Comparison of ENCODE assay signal across 10 mouse cellular contexts in the genomic region with DNA sequence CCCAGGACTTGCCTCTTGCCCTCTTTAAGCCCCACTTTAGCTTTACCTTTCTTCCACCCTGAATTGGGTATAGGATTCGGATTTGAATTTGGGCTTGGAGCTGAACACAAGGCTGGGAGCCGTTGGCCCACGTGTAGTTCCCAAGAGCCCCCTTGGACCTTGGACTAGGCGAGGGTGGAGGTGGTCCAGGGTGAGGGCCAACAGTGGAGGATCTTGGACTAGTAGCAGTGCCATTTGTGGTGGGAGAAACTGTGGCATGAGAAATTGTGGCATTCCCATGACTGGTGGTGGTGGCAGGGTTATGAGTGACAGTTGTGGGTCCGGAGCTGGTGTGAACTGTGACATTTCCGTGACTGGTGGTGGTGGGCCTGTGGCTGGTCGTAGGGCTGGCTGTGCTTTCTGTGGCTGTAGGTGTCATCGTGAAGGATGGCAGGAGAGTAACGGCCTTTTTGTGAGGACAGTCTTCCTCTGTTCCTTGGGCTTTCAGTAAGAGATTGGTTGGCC. TPM values are rescaled to one million over a fixed set of nuclear protein-coding genes. Genes with fewer than 3 reads are reported as not detected.
DNase-seq lines count a peak whose midpoint lies in the region; ATAC-seq and TF ChIP-seq lines count a peak whose summit lies in the region.
"Had no signal": no experiment of that assay in that cellular context is flagged by ENCODE, and none has a peak within 500 bp of the region (broad histone marks: within the 10 kb centered on the region; RNA-seq: fewer than 3 reads in every experiment).

No protein-coding gene starts in this region.

- in situ Hi-C loops in CH12.LX (cut with MboI; ENCODE audit: low pct_ligation_motif_present, low pct_unique_long_range_greater_than_20kb, low sequenced_read_pairs), result no loop called here

- no peak for ATAC-seq in hindbrain, embryonic 14.5 days (ENCODE audit: low FRiP score)
- ATAC-seq in limb, embryonic 13.5 days (ENCODE audit: low FRiP score, low read depth), result no peak

- no peaks in the 10 kb centered on the region for H3K27me3 ChIP-seq in hindbrain, embryonic 10.5 days (ENCODE audit: insufficient read depth, poor library complexity, severe bottlenecking)
- H3K27me3 ChIP-seq in hindbrain, embryonic 14.5 days (ENCODE audit: control insufficient read depth, insufficient read depth, low read length), result no peaks in the 10 kb centered on the region
- no peaks in the 10 kb centered on the region for H3K27me3 ChIP-seq in CH12.LX (replicated peaks)
- no peaks in the 10 kb centered on the region for H3K27me3 ChIP-seq in MEL (ENCODE audit: control insufficient read depth in 1 of 2, insufficient read depth in 2 of 2, low read length in 2 of 2)
- H3K27me3 ChIP-seq in limb, embryonic 13.5 days, result no peaks in the 10 kb centered on the region

- 87% methylated on average over 9 of the region's 9 CpGs for WGBS in hindbrain, embryonic 10.5 days
- 77% methylated on average over 9 of the region's 9 CpGs for WGBS in hindbrain, embryonic 14.5 days
- 70% methylated on average over 9 of the region's 9 CpGs for WGBS in limb, embryonic 13.5 days

- no peaks in the 10 kb centered on the region for H3K9me3 ChIP-seq in hindbrain, embryonic 10.5 days
- H3K9me3 ChIP-seq in hindbrain, embryonic 14.5 days (ENCODE audit: control insufficient read depth, low read length), result no peaks in the 10 kb centered on the region
- H3K9me3 ChIP-seq in CH12.LX (replicated peaks; ENCODE audit: low read length), result no peaks in the 10 kb centered on the region
- no peaks in the 10 kb centered on the region for H3K9me3 ChIP-seq in MEL (replicated peaks; ENCODE audit: insufficient read depth, low read length)
- no peaks in the 10 kb centered on the region for H3K9me3 ChIP-seq in limb, embryonic 13.5 days

- dilution Hi-C loops in CH12.LX (cut with MboI; ENCODE audit: extremely low pct_ligation_motif_present, extremely low pct_unique_long_range_greater_than_20kb, low sequenced_read_pairs), result no loop called here

- no peak overlapping the region for H3K9ac ChIP-seq in hindbrain, embryonic 14.5 days
- H3K9ac ChIP-seq in CH12.LX (ENCODE audit: insufficient read depth, low read depth), result 0 out of 2 replicates have a peak overlapping the region, but pooled peaks have one; percentile 6
- H3K9ac ChIP-seq in MEL (ENCODE audit: control insufficient read depth, low read depth, low read length, poor library complexity, severe bottlenecking), result no peak overlapping the region
- H3K9ac ChIP-seq in limb, embryonic 13.5 days, result no peak overlapping the region

- peaks cover 70% of the 10 kb centered on the region for H3K36me3 ChIP-seq in hindbrain, embryonic 10.5 days
- peaks cover 69% of the 10 kb centered on the region for H3K36me3 ChIP-seq in hindbrain, embryonic 14.5 days (replicated peaks; ENCODE audit: control insufficient read depth, insufficient read depth)
- H3K36me3 ChIP-seq in CH12.LX (replicated peaks in 1 of 2; ENCODE audit: control insufficient read depth in 1 of 2, insufficient read depth in 1 of 2, low read length in 1 of 2) (peaks cover 44 to 55% of the 10 kb centered on the region in 2 experiments), MEL (ENCODE audit: control insufficient read depth in 1 of 2, insufficient read depth in 2 of 2, low read length in 2 of 2) (peaks cover 13 to 34% of the 10 kb centered on the region in 2 experiments)
- H3K36me3 ChIP-seq in limb, embryonic 13.5 days, result peaks cover 67% of the 10 kb centered on the region

- no peak for TF ChIP-seq POLR2A in CH12.LX (IDR thresholded peaks at IDR 0.05; ENCODE audit: low read depth, low read length)
- no peak for TF ChIP-seq POLR2A in MEL (IDR thresholded peaks at IDR 0.05; ENCODE audit: control insufficient read depth in 1 of 2, insufficient read depth in 1 of 2, low read depth in 1 of 2, low read length in 2 of 2, poor library complexity in 1 of 2)

- no peak for DNase-seq in hindbrain, embryonic 10.5 days (ENCODE audit: low spot score)
- no peak for DNase-seq in hindbrain, embryonic 14.5 days (ENCODE audit: low spot score)
- DNase-seq in CH12.LX (ENCODE audit: extremely low read depth) (no peak), MEL (ENCODE audit: low read depth, low spot score) (no peak)
- no peak for DNase-seq in frontal cortex, postnatal 10 days (ENCODE audit: low spot score in 2 of 2)
- DNase-seq in spleen, adult 18-20 months, result no peak
- no peak for DNase-seq in right cerebral cortex, postnatal 25 days

- TF ChIP-seq RAD21 in CH12.LX (IDR thresholded peaks at IDR 0.05; ENCODE audit: low read depth, low read length) (no peak), MEL (IDR thresholded peaks at IDR 0.05; ENCODE audit: low read depth, low read length) (no peak)

- TF ChIP-seq CTCF in CH12.LX (conservative IDR thresholded peaks at IDR 0.05 in 1 of 2, IDR thresholded peaks at IDR 0.05 in 1 of 2; ENCODE audit: low read depth in 2 of 2, low read length in 2 of 2) (no peak), MEL (IDR thresholded peaks at IDR 0.05 in 2 of 3, conservative IDR thresholded peaks at IDR 0.05 in 1 of 3; ENCODE audit: control insufficient read depth in 1 of 3, insufficient read depth in 1 of 3, low read depth in 2 of 3, low read length in 3 of 3, poor library complexity in 1 of 3, severe bottlenecking in 1 of 3) (no peak)

- TF ChIP-seq EP300 in CH12.LX (IDR thresholded peaks at IDR 0.05; ENCODE audit: low read length) (no peak), MEL (IDR thresholded peaks at IDR 0.05; ENCODE audit: low read depth in 1 of 2, low read length in 2 of 2) (no peak)

- H3K79me2 ChIP-seq in CH12.LX (replicated peaks; ENCODE audit: control insufficient read depth, extremely low read depth, insufficient read depth, poor library complexity, severe bottlenecking), result peaks cover 50% of the 10 kb centered on the region
- H3K79me2 ChIP-seq in MEL (ENCODE audit: control insufficient read depth, insufficient read depth, low read length, poor library complexity), result peaks cover 28% of the 10 kb centered on the region

- H3K27ac ChIP-seq in hindbrain, embryonic 10.5 days, result no peak overlapping the region
- no peak overlapping the region for H3K27ac ChIP-seq in hindbrain, embryonic 14.5 days
- peak overlapping the region; percentile 95 for H3K27ac ChIP-seq in CH12.LX (ENCODE audit: insufficient read depth, low read depth)
- no peak overlapping the region for H3K27ac ChIP-seq in MEL (ENCODE audit: control insufficient read depth, low read depth, low read length)
- no peak overlapping the region for H3K27ac ChIP-seq in limb, embryonic 13.5 days

- H3K4me1 ChIP-seq in hindbrain, embryonic 10.5 days (replicated peaks), result peaks cover 41% of the 10 kb centered on the region
- H3K4me1 ChIP-seq in hindbrain, embryonic 14.5 days (replicated peaks; ENCODE audit: control insufficient read depth, insufficient read depth, low read length), result peaks cover 24% of the 10 kb centered on the region
- H3K4me1 ChIP-seq in CH12.LX (ENCODE audit: control insufficient read depth in 1 of 2, insufficient read depth in 2 of 2) (peaks cover 25 to 74% of the 10 kb centered on the region in 2 experiments), MEL (ENCODE audit: control insufficient read depth in 1 of 2, insufficient read depth in 2 of 2, low read length in 2 of 2) (peaks cover 4 to 31% of the 10 kb centered on the region in 2 experiments)
- H3K4me1 ChIP-seq in limb, embryonic 13.5 days, result peaks cover 29% of the 10 kb centered on the region

- H3K4me2 ChIP-seq in hindbrain, embryonic 14.5 days (replicated peaks), result no peak overlapping the region
- H3K4me2 ChIP-seq in CH12.LX (ENCODE audit: insufficient read depth, low read depth, poor library complexity, severe bottlenecking), result 0 out of 2 replicates have a peak overlapping the region, but pooled peaks have one; percentile 65
- 0 out of 2 replicates have a peak overlapping the region, but pooled peaks have one; percentile 25 for H3K4me2 ChIP-seq in limb, embryonic 13.5 days (replicated peaks)

- H3K4me3 ChIP-seq in hindbrain, embryonic 10.5 days, result peak overlapping the region; percentile 20
- no peak overlapping the region for H3K4me3 ChIP-seq in hindbrain, embryonic 14.5 days (replicated peaks; ENCODE audit: low read length)
- H3K4me3 ChIP-seq in CH12.LX (replicated peaks in 1 of 3; ENCODE audit: low read depth in 2 of 3, low read length in 2 of 3, poor library complexity in 1 of 3), result peak overlapping the region; percentile 42 to 70 (median 66)
- H3K4me3 ChIP-seq in MEL (ENCODE audit: control insufficient read depth in 1 of 2, insufficient read depth in 1 of 2, low read depth in 2 of 2, low read length in 2 of 2), result no peak overlapping the region
- H3K4me3 ChIP-seq in limb, embryonic 13.5 days, result no peak overlapping the region

RNA-seq across cellular contexts. Expression of a gene that starts 0.4 kb away (rescaled TPM):
- polyA plus RNA-seq in hindbrain, embryonic 10.5 days (2016; fragmentation: Nextera tagmentation; extraction: Ambion mirVana), result 7.2 and 8.7 TPM in 2 replicates
- polyA plus RNA-seq in hindbrain, embryonic 14.5 days (2014; fragmentation: Nextera tagmentation; extraction: Ambion mirVana), result 8.0 and 10.3 TPM in 2 replicates
- total RNA-seq in CH12.LX (2012; rRNA removed) (74.8 and 82.2 TPM in 2 replicates), CH12.LX (2014; rRNA removed) (122 TPM in 2 replicates), MEL (2012; rRNA removed) (4.1 and 5.3 TPM in 2 replicates)
- polyA plus RNA-seq in CH12.LX (2012; ENCODE audit: insufficient read length, low read depth) (235 and 343 TPM in 2 replicates), MEL (2012; ENCODE audit: insufficient read depth in 1 of 2, insufficient read length in 2 of 2, low read depth in 1 of 2, low replicate concordance in 2 of 2, missing spikeins in 1 of 2) (10 to 100 TPM in 1 of 2 experiments, not detected in 1; 19.8 TPM)
- 12.0 and 14.8 TPM in 2 replicates for polyA plus RNA-seq in limb, embryonic 13.5 days (2015; fragmentation: Nextera tagmentation; extraction: Ambion mirVana)

RNA-seq across cellular contexts. Expression of a gene that starts 3.1 kb away (rescaled TPM):
- polyA plus RNA-seq in hindbrain, embryonic 10.5 days (2016; fragmentation: Nextera tagmentation; extraction: Ambion mirVana), result 80.6 and 88.3 TPM in 2 replicates
- 47.4 and 63.7 TPM in 2 replicates for polyA plus RNA-seq in hindbrain, embryonic 14.5 days (2014; fragmentation: Nextera tagmentation; extraction: Ambion mirVana)
- 110 and 150 TPM in 2 replicates for total RNA-seq in CH12.LX (2012; rRNA removed)
- 175 and 210 TPM in 2 replicates for total RNA-seq in CH12.LX (2014; rRNA removed)
- polyA plus RNA-seq in CH12.LX (2012; ENCODE audit: insufficient read length, low read depth), result 185 and 210 TPM in 2 replicates
- total RNA-seq in MEL (2012; rRNA removed), result 60.9 and 62.1 TPM in 2 replicates
- 100 to 1,000 TPM; 101 to 259 TPM for polyA plus RNA-seq in MEL (2012; ENCODE audit: insufficient read depth in 1 of 2, insufficient read length in 2 of 2, low read depth in 1 of 2, low replicate concordance in 2 of 2, missing spikeins in 1 of 2)
- 59.3 and 66.8 TPM in 2 replicates for polyA plus RNA-seq in limb, embryonic 13.5 days (2015; fragmentation: Nextera tagmentation; extraction: Ambion mirVana)

RNA-seq across cellular contexts. Expression of a gene that starts 6.7 kb away (rescaled TPM):
- 740 and 935 TPM in 2 replicates for polyA plus RNA-seq in hindbrain, embryonic 10.5 days (2016; fragmentation: Nextera tagmentation; extraction: Ambion mirVana)
- 559 and 579 TPM in 2 replicates for polyA plus RNA-seq in hindbrain, embryonic 14.5 days (2014; fragmentation: Nextera tagmentation; extraction: Ambion mirVana)
- total RNA-seq in CH12.LX (2012; rRNA removed) (1,622 and 2,071 TPM in 2 replicates), CH12.LX (2014; rRNA removed) (2,161 and 2,200 TPM in 2 replicates), MEL (2012; rRNA removed) (1,645 and 1,689 TPM in 2 replicates)
- polyA plus RNA-seq in CH12.LX (2012; ENCODE audit: insufficient read length, low read depth) (1,500 and 1,728 TPM in 2 replicates), MEL (2012; ENCODE audit: insufficient read depth in 1 of 2, insufficient read length in 2 of 2, low read depth in 1 of 2, low replicate concordance in 2 of 2, missing spikeins in 1 of 2) (100 to 1,000 TPM; 114 to 634 TPM)
- 560 and 570 TPM in 2 replicates for polyA plus RNA-seq in limb, embryonic 13.5 days (2015; fragmentation: Nextera tagmentation; extraction: Ambion mirVana)

RNA-seq across cellular contexts. Expression of a gene that starts 10.4 kb away (rescaled TPM):
- 0.37 TPM in 1 of 2 replicates, not detected in the other for polyA plus RNA-seq in hindbrain, embryonic 10.5 days (2016; fragmentation: Nextera tagmentation; extraction: Ambion mirVana)
- polyA plus RNA-seq in hindbrain, embryonic 14.5 days (2014; fragmentation: Nextera tagmentation; extraction: Ambion mirVana), result not detected in 2 replicates
- total RNA-seq in CH12.LX (2012; rRNA removed) (0.17 and 0.34 TPM in 2 replicates), CH12.LX (2014; rRNA removed) (not detected in 2 replicates), MEL (2012; rRNA removed) (not detected in 2 replicates)
- polyA plus RNA-seq in CH12.LX (2012; ENCODE audit: insufficient read length, low read depth) (0.48 and 0.54 TPM in 2 replicates), MEL (2012; ENCODE audit: insufficient read depth in 1 of 2, insufficient read length in 2 of 2, low read depth in 1 of 2, low replicate concordance in 2 of 2, missing spikeins in 1 of 2) (under 1 TPM in 1 of 2 experiments, not detected in 1; 0.11 TPM)
- polyA plus RNA-seq in limb, embryonic 13.5 days (2015; fragmentation: Nextera tagmentation; extraction: Ambion mirVana), result 0.57 and 0.69 TPM in 2 replicates
- total RNA-seq: megakaryocyte progenitor cell, adult 5-6 weeks had no signal
- polyA plus RNA-seq: frontal cortex, adult 2 months had no signal

RNA-seq across cellular contexts. Expression of a gene that starts 16.4 kb away (rescaled TPM):
- 116 and 122 TPM in 2 replicates for polyA plus RNA-seq in hindbrain, embryonic 10.5 days (2016; fragmentation: Nextera tagmentation; extraction: Ambion mirVana)
- 96.2 and 99.2 TPM in 2 replicates for polyA plus RNA-seq in hindbrain, embryonic 14.5 days (2014; fragmentation: Nextera tagmentation; extraction: Ambion mirVana)
- total RNA-seq in CH12.LX (2012; rRNA removed), result 116 and 157 TPM in 2 replicates
- 256 TPM in 2 replicates for total RNA-seq in CH12.LX (2014; rRNA removed)
- 303 and 317 TPM in 2 replicates for polyA plus RNA-seq in CH12.LX (2012; ENCODE audit: insufficient read length, low read depth)
- total RNA-seq in MEL (2012; rRNA removed), result 121 and 147 TPM in 2 replicates
- polyA plus RNA-seq in MEL (2012; ENCODE audit: insufficient read depth in 1 of 2, insufficient read length in 2 of 2, low read depth in 1 of 2, low replicate concordance in 2 of 2, missing spikeins in 1 of 2), result 100 to 1,000 TPM; 171 to 890 TPM
- polyA plus RNA-seq in limb, embryonic 13.5 days (2015; fragmentation: Nextera tagmentation; extraction: Ambion mirVana), result 123 and 125 TPM in 2 replicates

Comparison
In these comparisons a context has a peak if more than half of its experiments do, and no peak if none do; other contexts are left out.
1. H3K4me3 ChIP-seq: peak in hindbrain, embryonic 10.5 days (single experiment) and CH12.LX (3 of 3); none in hindbrain, embryonic 14.5 days (single experiment), MEL (0 of 2) and limb, embryonic 13.5 days (single experiment).
2. RNA of a gene that starts 0.4 kb away (polyA plus RNA-seq): 235 to 343 TPM in CH12.LX; 19.8 TPM in MEL, 12.0 to 14.8 TPM in limb, embryonic 13.5 days, 8.0 to 10.3 TPM in hindbrain, embryonic 14.5 days and 7.2 to 8.7 TPM in hindbrain, embryonic 10.5 days; every median in the first group is over 10 times any median in the second.